Mouse (Mus musculus) G1E (cell line): Measurements from ENCODE around the gene Srrm3. TPM values are rescaled to one million over a fixed set of nuclear protein-coding genes. Genes with fewer than 3 reads are reported as not detected.

ENCODE experiments used
- ATAC-seq: 2 replicates; pipeline ENCODE4 v1.8.0; 2016; ENCODE audit warnings: mild to moderate bottlenecking; ENCODE audit not compliant: insufficient number of reproducible peaks, poor library complexity, low FRiP score, severe bottlenecking; ENCODE audit errors: extremely low read depth
- DNase-seq: peaks from one replicate; pipeline ENCODE4 v3.0.0; 2012; ENCODE audit warnings: low spot score
- H3K27me3 ChIP-seq: 2 replicates; pipeline ENCODE4 v1.6.1; 2012; ENCODE audit warnings: mild to moderate bottlenecking, low read length, inconsistent platforms; ENCODE audit not compliant: insufficient read depth
- H3K36me3 ChIP-seq: replicated peaks from 2 replicates; pipeline ENCODE3; 2012; ENCODE audit warnings: mild to moderate bottlenecking, inconsistent platforms
- H3K4me1 ChIP-seq: 2 replicates; pipeline ENCODE4 v1.6.1; 2012; ENCODE audit warnings: low read depth, low read length, inconsistent platforms, mixed read lengths; ENCODE audit not compliant: insufficient read depth
- H3K4me3 ChIP-seq: 2 replicates; pipeline ENCODE4 v1.5.1; 2012; ENCODE audit warnings: low read depth, mild to moderate bottlenecking, inconsistent platforms, low read length, moderate library complexity, mixed read lengths
- H3K9me3 ChIP-seq: replicated peaks from 2 replicates; pipeline ENCODE4 v1.6.1; 2012; ENCODE audit warnings: inconsistent platforms
- CTCF ChIP-seq: IDR thresholded peaks from 2 replicates; pipeline ENCODE4 v1.5.1; 2012; ENCODE audit warnings: low read depth, low read length, inconsistent platforms, mixed read lengths
- GATA1 ChIP-seq: IDR thresholded peaks from 2 replicates; pipeline ENCODE4 v1.6.1; 2012; ENCODE audit warnings: borderline replicate concordance, low read length, inconsistent platforms, mixed read lengths
- GATA2 ChIP-seq: IDR thresholded peaks from 2 replicates; pipeline ENCODE4 v1.6.1; 2012; ENCODE audit warnings: low read depth, low read length, inconsistent platforms, borderline replicate concordance
- POLR2AphosphoS5 ChIP-seq: IDR thresholded peaks from 2 replicates; pipeline ENCODE4 v1.6.1; 2012; ENCODE audit warnings: low read depth, low read length, inconsistent platforms; ENCODE audit not compliant: insufficient replicate concordance
- TAL1 ChIP-seq: conservative IDR thresholded peaks from 2 replicates; pipeline ENCODE4 v1.6.1; 2012; ENCODE audit warnings: low read depth, low read length, inconsistent platforms, mixed read lengths
- polyA plus RNA-seq: library from polyadenylated mRNA; stranded (reverse); fragments of >175 nt; gene quantifications from 2 replicates; pipeline ENCODE4 v1.2.3, GENCODE M21; 2012
- total RNA-seq, 2 experiments: library from RNA; stranded (forward) in 1 of 2; stranded (reverse) in 1 of 2; fragments of 200-1000 nt in 1 of 2; fragments of >200 nt in 1 of 2; fragmentation: Nextera tagmentation in 1 of 2; gene quantifications; 2 replicates each; pipeline ENCODE4 v1.2.3; 2014 to 2017

The Srrm3 gene
- not detected in 2 replicates for total RNA-seq (2014; fragmentation: Nextera tagmentation)
- total RNA-seq (2017), result 0.38 and 0.41 TPM in 2 replicates
- not detected in 2 replicates for polyA plus RNA-seq

DNA sequence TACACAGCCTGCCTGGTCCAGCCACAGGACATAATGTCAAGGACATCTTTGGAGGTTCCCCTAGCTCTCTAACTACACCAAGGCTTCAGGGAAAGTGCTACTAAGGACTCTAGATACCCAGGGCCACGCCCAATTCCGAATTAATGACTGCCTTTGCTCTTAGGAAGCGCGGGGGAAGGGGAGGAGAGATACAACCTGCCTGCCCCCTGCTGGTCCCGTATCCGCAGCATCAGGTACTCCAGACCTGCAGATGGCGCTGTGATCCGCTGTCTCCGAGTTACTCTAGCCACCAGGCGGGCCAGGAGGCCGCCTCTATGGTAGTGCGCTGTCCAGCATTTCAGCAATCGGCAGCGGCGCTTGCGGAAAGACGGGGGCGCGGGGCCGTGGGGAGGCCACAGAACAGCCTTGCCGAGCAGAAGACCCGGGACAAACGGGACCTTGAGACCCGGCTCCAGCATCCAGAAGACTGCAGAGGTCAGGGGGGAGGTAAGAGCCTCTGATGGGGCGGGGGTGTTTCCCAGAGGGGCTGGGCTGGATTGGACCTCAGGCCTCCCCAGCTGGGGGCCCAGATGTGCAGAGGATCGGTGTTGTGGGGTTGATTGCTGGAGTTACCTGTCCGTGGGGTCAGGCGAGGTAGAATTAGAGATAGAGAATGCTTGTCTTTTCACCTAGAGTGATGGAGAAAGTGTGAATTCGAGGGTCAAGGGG lies at the start of gene Srrm3:
Gene Srrm3 (plus strand): TSS at position 336 of the 708 bp plus-strand sequence.
- no peak for ATAC-seq
- peak within 1 kb of the TSS; percentile 24; the same call in 1 of the 2 replicates for H3K4me3 ChIP-seq

DNA sequence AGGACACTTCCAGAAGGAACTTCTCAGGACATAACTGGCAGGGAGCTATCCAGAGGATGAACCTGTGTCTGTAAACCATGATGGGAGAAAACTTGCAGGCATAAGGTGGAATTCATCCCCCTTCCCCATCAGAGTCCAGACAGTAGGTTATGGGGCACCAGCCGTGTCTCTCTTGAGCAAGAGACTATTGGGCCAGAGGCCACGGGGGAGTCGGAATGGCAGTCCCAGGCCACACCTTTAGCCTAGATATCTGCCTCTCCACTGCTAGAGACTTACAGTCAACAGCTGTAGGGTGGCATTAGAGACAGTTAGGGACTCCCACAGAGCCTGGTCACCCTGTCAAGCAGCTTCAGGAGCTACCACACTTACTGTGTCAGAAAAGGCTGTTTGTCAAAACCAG lies 44.8 kb upstream of the Srrm3 start:
- Histone ChIP-seq H3K27me3 (peaks cover 47% of the 10 kb centered on the region), H3K36me3 (no peaks in the 10 kb centered on the region), H3K4me1 (no peaks in the 10 kb centered on the region), H3K4me3 (no peak overlapping the region), H3K9me3 (no peaks in the 10 kb centered on the region)
- TF ChIP-seq TAL1 (no peak), GATA1 (no peak), POLR2AphosphoS5 (no peak), GATA2 (no peak), CTCF (no peak)
- ATAC-seq (no peak), DNase-seq (no peak)

More for the DNA sequence above, at the start of gene Srrm3:
- no peaks in the 10 kb centered on the region for H3K36me3 ChIP-seq
- H3K4me1 ChIP-seq, result no peaks in the 10 kb centered on the region
- H3K27me3 ChIP-seq, result peaks cover 6% of the 10 kb centered on the region
- TF ChIP-seq CTCF (peak; percentile 40), GATA2 (no peak)
- peak; percentile 34 for DNase-seq
- peaks cover 2% of the 10 kb centered on the region; the same call in 1 of the 2 replicates for H3K9me3 ChIP-seq

DNA sequence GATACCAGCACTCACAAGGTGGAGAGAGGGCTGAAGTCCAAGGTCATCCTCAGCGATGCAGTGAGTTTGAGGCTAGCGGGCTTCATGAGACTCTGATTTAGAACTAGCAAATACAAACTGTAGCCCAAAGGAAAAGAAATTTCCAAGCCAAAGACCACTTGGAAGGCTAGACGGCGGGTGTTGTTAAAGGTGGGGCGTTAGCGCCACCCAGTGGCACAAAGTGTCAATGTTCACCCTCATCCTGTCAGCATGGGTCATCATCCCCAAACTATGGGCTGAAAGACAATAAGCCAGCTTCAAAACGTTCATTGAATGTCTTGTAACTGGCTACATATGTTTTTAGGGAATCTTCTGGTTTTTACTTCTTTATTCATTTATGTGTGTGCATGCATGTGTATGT lies 43.2 kb upstream of the Srrm3 start:
- H3K9me3 ChIP-seq, result no peaks in the 10 kb centered on the region
- peak; percentile 52 for DNase-seq
- no peak for TF ChIP-seq TAL1
- TF ChIP-seq CTCF, result peak; percentile 69
- ATAC-seq, result 0 out of 2 replicates have a peak, but pooled peaks have one; percentile 34
- H3K4me3 ChIP-seq, result no peak overlapping the region
- H3K4me1 ChIP-seq, result no peaks in the 10 kb centered on the region
- no peaks in the 10 kb centered on the region for H3K36me3 ChIP-seq
- H3K27me3 ChIP-seq, result peaks cover 56% of the 10 kb centered on the region

DNA sequence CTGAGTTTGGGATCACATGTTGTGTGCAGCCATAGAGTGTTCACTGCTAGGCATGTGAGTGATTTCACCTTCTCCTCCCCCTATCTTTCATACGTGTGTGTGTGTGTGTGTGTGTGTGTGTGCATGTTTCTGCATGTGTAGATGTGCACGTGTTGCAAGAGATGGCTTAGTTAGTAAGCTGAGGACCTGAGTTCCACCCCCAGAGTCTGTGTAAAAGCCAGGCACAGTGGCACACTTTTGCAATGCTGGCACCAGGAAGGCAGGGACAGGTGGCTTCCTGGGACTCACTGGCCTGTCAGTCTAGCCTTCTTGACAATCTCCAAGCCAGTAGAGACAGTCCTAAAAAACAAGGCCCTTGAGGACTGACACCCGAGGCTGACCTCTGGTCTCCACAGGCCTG lies 41.7 kb upstream of the Srrm3 start:
- H3K4me3 ChIP-seq, result no peak overlapping the region
- ATAC-seq (no peak), DNase-seq (no peak)
- no peaks in the 10 kb centered on the region for H3K4me1 ChIP-seq
- peaks cover 53% of the 10 kb centered on the region for H3K27me3 ChIP-seq
- H3K9me3 ChIP-seq, result no peaks in the 10 kb centered on the region
- TF ChIP-seq GATA1 (no peak), TAL1 (no peak), GATA2 (no peak), CTCF (no peak), POLR2AphosphoS5 (no peak)
- H3K36me3 ChIP-seq, result no peaks in the 10 kb centered on the region

DNA sequence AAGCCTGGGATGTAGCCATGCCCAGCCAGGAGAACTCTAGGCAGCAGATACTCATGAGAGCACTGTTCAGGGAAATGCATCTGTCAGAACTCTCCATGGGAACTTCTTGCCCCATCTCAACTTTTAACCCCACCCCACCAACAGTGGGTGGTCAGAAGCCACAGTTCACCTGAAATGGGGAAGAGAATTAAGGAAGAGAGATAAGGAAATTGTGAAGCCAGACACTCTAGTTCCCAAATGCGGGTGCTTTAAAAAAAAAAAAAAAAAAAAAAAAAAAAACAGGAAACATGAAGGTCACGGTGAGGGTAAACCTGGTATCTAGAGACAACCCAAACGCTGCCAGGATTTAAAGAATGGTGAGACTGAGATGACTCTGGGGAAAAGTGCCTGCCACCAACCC lies 34.2 kb upstream of the Srrm3 start:
- DNase-seq (no peak), ATAC-seq (no peak)
- TF ChIP-seq CTCF (no peak), GATA2 (no peak), TAL1 (no peak), POLR2AphosphoS5 (no peak), GATA1 (no peak)

DNA sequence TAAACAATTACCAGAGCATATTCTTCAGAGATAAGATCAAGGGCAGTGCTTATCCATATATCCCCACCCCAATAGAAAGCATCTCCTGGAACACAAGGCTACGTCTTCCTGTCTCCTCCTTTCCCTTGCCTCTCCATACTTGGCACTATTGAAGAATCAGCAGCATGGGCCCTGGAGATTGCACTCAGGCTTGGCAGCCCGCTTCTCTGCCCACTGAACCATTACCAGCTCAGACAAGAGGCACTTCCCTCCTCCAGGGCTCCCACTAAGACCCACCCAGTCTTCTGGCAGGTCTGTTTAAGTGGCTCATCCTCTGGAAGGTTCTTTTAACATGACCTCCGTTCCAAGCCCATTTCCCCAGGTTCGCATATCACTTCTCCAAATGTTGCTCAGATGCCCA lies 30.1 kb upstream of the Srrm3 start:
- H3K27me3 ChIP-seq, result peaks cover 17% of the 10 kb centered on the region
- no peaks in the 10 kb centered on the region for H3K9me3 ChIP-seq
- DNase-seq (no peak), ATAC-seq (no peak)
- H3K36me3 ChIP-seq, result peaks cover 21% of the 10 kb centered on the region
- H3K4me3 ChIP-seq, result no peak overlapping the region
- TF ChIP-seq GATA2, result no peak
- TF ChIP-seq GATA1, result no peak
- TF ChIP-seq POLR2AphosphoS5, result no peak
- TF ChIP-seq CTCF, result no peak
- TF ChIP-seq TAL1, result no peak
- peaks cover 45% of the 10 kb centered on the region for H3K4me1 ChIP-seq

More for the DNA sequence above, 34.2 kb upstream of the Srrm3 start:
- H3K36me3 ChIP-seq, result peaks cover 3% of the 10 kb centered on the region
- H3K4me3 ChIP-seq, result no peak overlapping the region
- peaks cover 34% of the 10 kb centered on the region for H3K27me3 ChIP-seq
- H3K4me1 ChIP-seq, result peaks cover 19% of the 10 kb centered on the region
- no peaks in the 10 kb centered on the region for H3K9me3 ChIP-seq

DNA sequence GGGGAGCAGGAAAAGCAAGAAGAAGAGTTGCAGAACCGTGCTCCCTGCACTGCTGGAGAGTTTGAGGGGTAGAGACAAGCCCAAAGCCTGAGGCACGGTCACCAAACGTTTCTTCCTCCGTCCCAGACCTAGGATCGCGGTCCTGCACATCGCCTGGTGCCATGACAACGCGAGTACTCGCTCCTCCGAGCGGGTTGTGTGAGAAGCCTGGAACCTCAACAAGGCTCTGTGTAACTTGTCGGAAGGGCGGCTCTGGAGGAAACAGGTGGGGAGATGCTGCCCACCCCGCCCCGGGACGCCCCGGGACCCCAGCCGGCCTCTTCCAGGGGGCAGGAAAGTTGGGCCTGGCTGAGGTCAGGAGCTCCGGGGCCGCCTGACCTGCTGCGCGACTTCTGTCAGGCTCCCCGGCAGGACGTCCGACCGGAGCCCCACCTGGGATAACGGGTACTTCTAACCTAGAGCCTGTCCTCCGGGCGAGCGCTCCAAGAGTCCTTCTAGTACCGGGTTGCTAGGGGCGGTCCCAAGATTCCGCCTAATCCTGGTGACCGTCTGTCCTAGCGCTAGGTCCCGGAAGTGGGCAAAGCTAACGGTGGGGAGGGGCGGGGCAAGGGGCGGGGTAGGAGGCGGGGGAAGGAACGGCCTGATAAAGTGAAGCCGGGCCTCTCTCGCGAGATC lies 28.8 kb upstream of the Srrm3 start, which contains the start of gene Styxl1:
Gene Styxl1 (minus strand): TSS at position 590 of the 675 bp plus-strand sequence.
- peaks cover 49% of the 10 kb centered on the region for H3K4me1 ChIP-seq
- peaks cover 8% of the 10 kb centered on the region for H3K27me3 ChIP-seq
- DNase-seq (peak; percentile 48), ATAC-seq (no peak)
- no peaks in the 10 kb centered on the region for H3K9me3 ChIP-seq
- peaks cover 35% of the 10 kb centered on the region for H3K36me3 ChIP-seq
- TF ChIP-seq CTCF (no peak), GATA2 (no peak), TAL1 (no peak), POLR2AphosphoS5 (no peak), GATA1 (no peak)
- peak within 1 kb of the TSS; percentile 91 for H3K4me3 ChIP-seq
